Mouse (Mus musculus): ENCODE data around the gene Scarb1. TPM values are rescaled to one million over a fixed set of nuclear protein-coding genes. Genes with fewer than 3 reads are reported as not detected.

The Scarb1 gene
- polyA plus RNA-seq, 1 experiment, result 16.8 TPM

DNA sequence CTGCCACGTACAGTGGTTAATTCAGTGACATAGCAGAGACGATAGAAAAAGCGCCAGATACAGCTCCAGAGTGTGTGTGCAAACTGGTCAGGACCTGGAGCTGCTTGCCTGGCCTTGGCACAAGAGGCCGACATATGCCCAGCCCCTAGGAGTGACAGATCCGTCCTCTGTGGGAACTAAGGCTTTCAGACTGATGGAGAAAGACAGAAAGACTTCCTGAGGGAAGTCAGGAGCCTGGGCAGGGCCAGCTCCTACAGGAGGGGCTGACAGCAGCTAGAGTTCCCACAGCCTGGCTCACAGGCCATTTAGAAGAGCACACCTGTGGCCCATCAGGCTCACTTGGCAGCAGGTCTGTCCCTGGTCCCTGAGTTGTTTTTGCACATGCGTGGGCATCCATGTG, 63.6 kb downstream of the Scarb1 start:
- TF ChIP-seq CTCF (IDR thresholded peaks at IDR 0.05; ENCODE audit: borderline replicate concordance, insufficient read depth, low read depth, low read length), result no peak
- no peak for TF ChIP-seq POLR2A (IDR thresholded peaks at IDR 0.05; ENCODE audit: borderline replicate concordance, insufficient read depth, low read length)
- 14% methylated on average over 6 of the region's 6 CpGs for WGBS
- H3K27me3 ChIP-seq (ENCODE audit: control insufficient read depth, insufficient read depth, low read length), result no peaks in the 10 kb centered on the region
- H3K4me1 ChIP-seq (ENCODE audit: control insufficient read depth, insufficient read depth, low read length), result peaks cover 17% of the 10 kb centered on the region
- DNase-seq, result peak; percentile 62 to 76
- no peak overlapping the region for H3K4me3 ChIP-seq (replicated peaks; ENCODE audit: insufficient read depth, low read depth, low read length)
- H3K27ac ChIP-seq (ENCODE audit: insufficient read depth, low read length), result no peak overlapping the region; the same call in 1 of the 2 replicates

DNA sequence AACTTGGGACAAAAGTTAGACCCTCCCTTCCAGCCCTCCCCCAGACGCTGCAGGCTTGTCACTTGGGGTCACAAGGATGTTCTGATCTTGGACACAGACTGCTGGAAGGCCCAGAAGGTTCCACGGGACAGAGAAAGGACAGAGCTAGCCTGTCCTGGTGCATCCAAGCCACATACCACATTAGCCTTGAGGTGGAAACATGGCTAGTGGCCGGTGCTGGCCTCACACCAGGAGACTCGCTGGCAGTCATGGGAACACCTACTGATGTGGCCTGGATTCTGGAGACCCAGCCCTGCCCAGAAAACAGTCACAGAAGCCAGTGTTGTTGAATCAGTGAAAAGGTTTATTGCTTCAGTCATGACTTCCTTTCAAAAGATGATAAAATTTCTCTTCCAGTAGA, 64.1 kb downstream of the Scarb1 start:
- no peak overlapping the region; the same call in 1 of the 2 replicates for H3K27ac ChIP-seq (ENCODE audit: insufficient read depth, low read length)
- H3K4me3 ChIP-seq (replicated peaks; ENCODE audit: insufficient read depth, low read depth, low read length), result no peak overlapping the region
- 19% methylated on average over 4 of the region's 4 CpGs for WGBS
- TF ChIP-seq CTCF (IDR thresholded peaks at IDR 0.05; ENCODE audit: borderline replicate concordance, insufficient read depth, low read depth, low read length), result no peak
- no peak for TF ChIP-seq POLR2A (IDR thresholded peaks at IDR 0.05; ENCODE audit: borderline replicate concordance, insufficient read depth, low read length)
- peak; percentile 54 to 64 for DNase-seq
- peaks cover 17% of the 10 kb centered on the region for H3K4me1 ChIP-seq (ENCODE audit: control insufficient read depth, insufficient read depth, low read length)
- H3K27me3 ChIP-seq (ENCODE audit: control insufficient read depth, insufficient read depth, low read length), result no peaks in the 10 kb centered on the region

- H3K27me3 ChIP-seq (ENCODE audit: control insufficient read depth, insufficient read depth, low read length), result no peaks in the 10 kb centered on the region
- no peak for DNase-seq
- H3K27ac ChIP-seq (ENCODE audit: insufficient read depth, low read length), result no peak overlapping the region
- H3K4me1 ChIP-seq (ENCODE audit: control insufficient read depth, insufficient read depth, low read length), result peaks cover 20% of the 10 kb centered on the region
- H3K4me3 ChIP-seq (replicated peaks; ENCODE audit: insufficient read depth, low read depth, low read length), result no peak overlapping the region
- no peak for TF ChIP-seq CTCF (IDR thresholded peaks at IDR 0.05; ENCODE audit: borderline replicate concordance, insufficient read depth, low read depth, low read length)
- no peak for TF ChIP-seq POLR2A (IDR thresholded peaks at IDR 0.05; ENCODE audit: borderline replicate concordance, insufficient read depth, low read length)
- 88% methylated on average over 8 of the region's 8 CpGs for WGBS
These were observed 65.6 kb downstream of the Scarb1 start for GRCm38 (mm10) chr5:125275315-125275714.

- no peaks in the 10 kb centered on the region for H3K27me3 ChIP-seq (ENCODE audit: control insufficient read depth, insufficient read depth, low read length)
- 96% methylated on average over 3 of the region's 3 CpGs for WGBS
- TF ChIP-seq POLR2A (IDR thresholded peaks at IDR 0.05; ENCODE audit: borderline replicate concordance, insufficient read depth, low read length), result no peak
- no peak for TF ChIP-seq CTCF (IDR thresholded peaks at IDR 0.05; ENCODE audit: borderline replicate concordance, insufficient read depth, low read depth, low read length)
- no peak overlapping the region for H3K4me3 ChIP-seq (replicated peaks; ENCODE audit: insufficient read depth, low read depth, low read length)
- no peak for DNase-seq
- peaks cover 20% of the 10 kb centered on the region for H3K4me1 ChIP-seq (ENCODE audit: control insufficient read depth, insufficient read depth, low read length)
- no peak overlapping the region for H3K27ac ChIP-seq (ENCODE audit: insufficient read depth, low read length)
These were observed 66.1 kb downstream of the Scarb1 start for GRCm38 (mm10) chr5:125274773-125275172.

- Histone ChIP-seq H3K27ac (ENCODE audit: insufficient read depth, low read length) (no peak overlapping the region), H3K4me1 (ENCODE audit: control insufficient read depth, insufficient read depth, low read length) (peaks cover 20% of the 10 kb centered on the region), H3K4me3 (replicated peaks; ENCODE audit: insufficient read depth, low read depth, low read length) (no peak overlapping the region), H3K27me3 (ENCODE audit: control insufficient read depth, insufficient read depth, low read length) (no peaks in the 10 kb centered on the region)
- 69% methylated on average over 2 of the region's 2 CpGs for WGBS
- no peak for DNase-seq
- TF ChIP-seq POLR2A (IDR thresholded peaks at IDR 0.05; ENCODE audit: borderline replicate concordance, insufficient read depth, low read length), result no peak
- TF ChIP-seq CTCF (IDR thresholded peaks at IDR 0.05; ENCODE audit: borderline replicate concordance, insufficient read depth, low read depth, low read length), result no peak
These were observed 66.7 kb downstream of the Scarb1 start for GRCm38 (mm10) chr5:125274182-125274581.

- H3K4me1 ChIP-seq (ENCODE audit: control insufficient read depth, insufficient read depth, low read length), result peaks cover 20% of the 10 kb centered on the region
- TF ChIP-seq CTCF (IDR thresholded peaks at IDR 0.05; ENCODE audit: borderline replicate concordance, insufficient read depth, low read depth, low read length), result peak; percentile 44; the same call in 1 of the 2 replicates
- no peak for TF ChIP-seq POLR2A (IDR thresholded peaks at IDR 0.05; ENCODE audit: borderline replicate concordance, insufficient read depth, low read length)
- 3% methylated on average over 8 of the region's 8 CpGs for WGBS
- H3K27me3 ChIP-seq (ENCODE audit: control insufficient read depth, insufficient read depth, low read length), result no peaks in the 10 kb centered on the region
- H3K4me3 ChIP-seq (replicated peaks; ENCODE audit: insufficient read depth, low read depth, low read length), result no peak overlapping the region
- no peak overlapping the region for H3K27ac ChIP-seq (ENCODE audit: insufficient read depth, low read length)
- DNase-seq, result peak; percentile 74 to 82
These were observed 67.2 kb downstream of the Scarb1 start for GRCm38 (mm10) chr5:125273666-125274109.

DNA sequence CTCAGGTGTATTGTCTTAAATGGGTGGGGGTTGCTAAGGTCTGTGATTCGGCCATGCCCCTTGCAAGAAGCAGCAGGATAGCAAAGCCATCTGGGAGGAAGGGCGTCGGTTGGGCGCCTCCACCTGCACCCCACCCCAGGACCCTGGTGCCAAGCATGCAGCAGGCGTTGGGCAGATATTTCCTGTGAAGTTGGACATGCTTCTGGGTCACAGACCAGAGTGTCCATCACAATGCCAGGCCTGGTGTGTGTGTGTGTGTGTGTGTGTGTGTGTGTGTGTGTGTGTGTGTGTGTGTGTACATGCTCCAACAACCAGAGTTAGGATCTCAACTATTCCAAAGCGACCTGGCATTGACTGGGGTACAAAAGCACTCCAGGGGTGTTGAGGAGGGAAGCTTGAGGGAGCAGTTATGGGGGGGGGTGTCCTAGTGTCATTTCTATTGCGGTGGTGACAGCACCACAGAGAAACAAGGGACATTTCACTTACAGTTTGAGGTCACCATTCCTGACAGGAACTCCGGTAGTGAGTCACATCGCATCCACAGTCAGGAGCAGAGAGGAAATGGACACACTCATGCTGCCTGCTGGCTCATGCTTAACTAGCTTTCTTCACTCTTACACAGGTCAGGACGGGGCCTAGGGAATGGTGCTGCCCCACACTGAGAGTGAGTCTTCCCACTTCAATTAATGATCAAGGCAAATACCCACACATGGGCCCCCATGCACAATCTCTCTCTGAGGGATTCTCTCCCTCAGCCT, 68.5 kb downstream of the Scarb1 start:
- TF ChIP-seq POLR2A (IDR thresholded peaks at IDR 0.05; ENCODE audit: borderline replicate concordance, insufficient read depth, low read length), result no peak
- TF ChIP-seq CTCF (IDR thresholded peaks at IDR 0.05; ENCODE audit: borderline replicate concordance, insufficient read depth, low read depth, low read length), result no peak

More for the DNA sequence above, 68.5 kb downstream of the Scarb1 start:
- Histone ChIP-seq H3K27me3 (ENCODE audit: control insufficient read depth, insufficient read depth, low read length) (no peaks in the 10 kb centered on the region), H3K4me3 (replicated peaks; ENCODE audit: insufficient read depth, low read depth, low read length) (no peak overlapping the region), H3K27ac (ENCODE audit: insufficient read depth, low read length) (no peak overlapping the region), H3K4me1 (ENCODE audit: control insufficient read depth, insufficient read depth, low read length) (peaks cover 11% of the 10 kb centered on the region)
- WGBS, result 83% methylated on average over 10 of the region's 10 CpGs
- no peak for DNase-seq

Measured in cerebellum, adult 2 months (tissue).